Mouse (Mus musculus) intestine, postnatal 0 days (tissue): ENCODE data around the gene Nek8. TPM values are rescaled to one million over a fixed set of nuclear protein-coding genes. Genes with fewer than 3 reads are reported as not detected.

ENCODE experiments used
- ATAC-seq: fragments of 200-750 bp; cut with Nextera tagmentation; 2 replicates; pipeline ENCODE4 v1.8.0; 2017; ENCODE audit warnings: mild to moderate bottlenecking, moderate TSS enrichment, moderate library complexity
- H3K27ac ChIP-seq: fragments of 300-500 bp; sonication (generic); 2 replicates; pipeline ENCODE4 v1.5.1; 2014; ENCODE audit warnings: mild to moderate bottlenecking, low read depth, low read length, moderate library complexity
- H3K27me3 ChIP-seq: fragments of 300-500 bp; sonication (generic); replicated peaks from 2 replicates; pipeline ENCODE4 v1.6.1; 2014; ENCODE audit warnings: low read length, mixed read lengths; ENCODE audit not compliant: control insufficient read depth, insufficient read depth
- H3K36me3 ChIP-seq: fragments of 300-500 bp; sonication (generic); 2 replicates; pipeline ENCODE4 v1.6.1; 2014; ENCODE audit warnings: mild to moderate bottlenecking, moderate library complexity; ENCODE audit not compliant: control insufficient read depth, insufficient read depth
- H3K4me1 ChIP-seq: fragments of 300-500 bp; sonication (generic); replicated peaks from 2 replicates; pipeline ENCODE4 v1.6.1; 2014; ENCODE audit warnings: antibody characterized with exemption, low read length, mixed read lengths; ENCODE audit not compliant: control insufficient read depth, insufficient read depth
- H3K4me2 ChIP-seq: fragments of 300-500 bp; sonication (generic); replicated peaks from 2 replicates; pipeline ENCODE4 v1.6.1; 2014; ENCODE audit warnings: low read depth, mild to moderate bottlenecking, moderate library complexity
- H3K4me3 ChIP-seq: fragments of 300-500 bp; sonication (generic); 2 replicates; pipeline ENCODE4 v1.5.1; 2014; ENCODE audit warnings: low read depth, low read length
- H3K9ac ChIP-seq: fragments of 300-500 bp; sonication (generic); 2 replicates; pipeline ENCODE4 v1.6.1; 2014; ENCODE audit warnings: mild to moderate bottlenecking, low read depth, low read length
- H3K9me3 ChIP-seq: fragments of 300-500 bp; sonication (generic); 2 replicates; pipeline ENCODE4 v1.6.1; 2016; ENCODE audit warnings: mixed run types; ENCODE audit not compliant: control insufficient read depth
- CTCF ChIP-seq: sonication (generic); IDR thresholded peaks from 2 replicates; pipeline ENCODE4 v1.5.1; 2016; ENCODE audit warnings: low read depth, mild to moderate bottlenecking, control low read depth, antibody characterized with exemption, moderate library complexity
- WGBS: fragments of 180-500 bp; shearing (Covaris S2); extraction: QIAGEN DNeasy Blood & Tissue Kit; methylation state at CpG from one replicate; pipeline ENCODE4 v1.1.7; 2014; 5-methylcytosine and 5-hydroxymethylcytosine counted together
- polyA plus RNA-seq: library from polyadenylated mRNA; unstranded; fragments of >200 nt; fragmentation: Nextera tagmentation; extraction: Ambion mirVana; gene quantifications from 2 replicates; pipeline ENCODE4 v1.2.1, GENCODE M21; 2015

Gene Nek8
- polyA plus RNA-seq, 1 experiment from 2014 or later = 5.8 TPM

DNA sequence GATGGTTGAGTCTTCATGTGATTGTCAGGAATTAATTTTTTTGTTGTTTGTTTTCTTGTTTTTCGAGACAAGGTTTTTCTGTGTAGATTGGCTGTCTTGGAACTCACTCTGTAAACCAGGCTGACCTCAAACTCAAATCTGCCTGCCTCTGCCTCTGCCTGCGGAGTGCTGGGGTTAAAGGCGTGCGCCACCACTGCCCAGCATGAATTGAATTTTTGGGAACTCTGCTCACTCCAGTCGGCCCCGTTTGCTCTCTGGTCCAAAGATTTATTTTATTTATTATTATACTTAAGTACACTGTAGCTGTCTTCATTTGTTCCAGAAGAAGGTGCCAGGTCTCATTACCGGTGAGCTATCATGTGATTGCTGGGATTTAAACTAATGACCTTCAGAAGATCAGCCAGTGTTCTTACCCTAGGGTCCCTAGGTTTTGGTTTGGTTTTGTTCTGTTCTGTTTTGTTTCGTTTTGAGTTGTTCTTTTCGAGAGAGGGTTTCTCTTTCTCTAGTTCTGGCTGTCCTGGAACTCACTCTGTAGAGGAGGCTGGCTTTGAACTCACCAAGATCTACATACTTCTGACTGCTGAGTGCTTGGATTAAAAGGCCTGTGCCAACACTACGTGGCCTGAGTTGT, 7.5 kb upstream of the Nek8 start:
- no peak for TF ChIP-seq CTCF
- ATAC-seq = no peak

DNA sequence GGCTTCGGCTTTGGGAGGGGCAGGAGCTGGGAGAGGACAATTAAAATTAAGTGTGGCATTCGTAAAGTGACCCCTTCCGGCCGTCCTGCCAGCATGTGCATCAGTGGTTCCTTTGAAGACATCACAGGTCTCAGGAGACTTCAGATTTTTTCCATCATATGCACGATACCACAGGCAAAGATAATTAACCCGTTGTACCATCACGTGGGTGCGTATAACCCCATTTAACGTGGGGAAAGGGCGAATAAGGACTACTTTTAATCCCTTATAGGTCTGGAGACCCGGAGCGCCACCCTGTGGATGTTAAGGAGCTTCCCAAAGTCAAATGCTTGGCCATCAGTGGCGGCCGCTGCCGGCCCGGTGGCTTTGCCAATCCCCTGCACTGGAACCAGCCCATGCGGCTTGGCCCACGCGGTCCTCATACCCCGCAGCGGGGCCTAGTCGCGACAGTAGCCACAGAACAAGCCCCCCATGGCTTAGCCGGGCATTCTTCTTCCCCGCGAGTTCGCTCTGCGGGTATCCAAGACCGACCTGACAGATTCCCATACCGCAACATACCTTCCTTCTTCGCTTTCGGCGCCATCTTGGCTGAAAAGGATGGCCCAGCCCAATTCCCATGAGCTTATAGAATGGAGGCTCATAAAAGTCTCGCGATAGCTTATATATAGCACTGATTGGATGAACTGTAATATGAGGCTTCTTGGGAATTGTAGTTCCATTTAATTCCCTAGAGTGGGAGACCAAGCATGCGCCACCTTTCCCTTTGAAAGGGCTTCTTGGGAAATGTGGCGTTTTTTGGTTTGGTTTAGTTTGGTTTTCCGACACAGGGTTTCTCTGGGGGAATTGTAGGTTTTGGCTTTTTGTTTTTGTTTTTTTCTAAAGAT, 6.7 kb upstream of the Nek8 start, which contains the start of gene Rpl23a:
TSS of gene Rpl23a (minus strand) at position 624 of the 884 bp plus-strand sequence.
- Histone ChIP-seq H3K4me3 (peak within 1 kb of the TSS; percentile 93), H3K27me3 (no peaks in the 10 kb centered on the region), H3K9me3 (no peaks in the 10 kb centered on the region), H3K36me3 (peaks cover 19% of the 10 kb centered on the region), H3K4me1 (no peaks in the 10 kb centered on the region), H3K9ac (peak within 1 kb of the TSS; percentile 77), H3K4me2 (peak within 1 kb of the TSS; percentile 79), H3K27ac (peak within 1 kb of the TSS; percentile 82)
- peak; percentile 62 for TF ChIP-seq CTCF
- WGBS = under 1% methylated on average over 38 of the region's 38 CpGs
- peak; percentile 83 for ATAC-seq

More for the DNA sequence above, 7.5 kb upstream of the Nek8 start:
- Histone ChIP-seq H3K27me3 (no peaks in the 10 kb centered on the region), H3K36me3 (peaks cover 19% of the 10 kb centered on the region), H3K4me3 (peak overlapping the region; percentile 93), H3K4me1 (no peaks in the 10 kb centered on the region), H3K27ac (no peak overlapping the region), H3K9ac (no peak overlapping the region), H3K9me3 (no peaks in the 10 kb centered on the region), H3K4me2 (peak overlapping the region; percentile 79)
- 46% methylated on average over 10 of the region's 10 CpGs for WGBS

DNA sequence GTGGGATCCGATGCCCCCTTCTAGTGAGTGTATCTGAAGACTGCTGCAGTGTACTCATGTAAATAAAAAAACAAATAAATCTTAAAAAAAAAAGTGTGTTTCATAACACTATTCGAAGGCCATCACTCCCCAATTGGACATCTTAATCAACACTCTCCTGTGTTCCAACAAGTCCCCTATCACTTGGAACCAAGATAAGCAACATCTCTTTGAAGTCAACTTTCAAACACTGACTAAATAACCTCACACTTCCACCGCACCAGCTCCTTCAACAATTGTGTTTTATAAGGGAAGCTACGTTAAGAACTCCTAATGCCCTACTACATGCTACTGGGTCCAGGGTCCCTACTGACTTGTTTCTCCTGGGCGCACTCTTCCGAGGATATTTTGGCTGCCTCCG, 6.0 kb upstream of the Nek8 start:
- Histone ChIP-seq H3K4me1 (no peaks in the 10 kb centered on the region), H3K36me3 (peaks cover 19% of the 10 kb centered on the region), H3K27me3 (no peaks in the 10 kb centered on the region), H3K4me2 (peak overlapping the region; percentile 79), H3K4me3 (peak overlapping the region; percentile 93), H3K9ac (peak overlapping the region; percentile 77; the same call in 1 of the 2 replicates), H3K9me3 (no peaks in the 10 kb centered on the region), H3K27ac (no peak overlapping the region)
- no peak for ATAC-seq
- no peak for TF ChIP-seq CTCF
- 1% methylated on average over 7 of the region's 7 CpGs for whole genome bisulfite sequencing

DNA sequence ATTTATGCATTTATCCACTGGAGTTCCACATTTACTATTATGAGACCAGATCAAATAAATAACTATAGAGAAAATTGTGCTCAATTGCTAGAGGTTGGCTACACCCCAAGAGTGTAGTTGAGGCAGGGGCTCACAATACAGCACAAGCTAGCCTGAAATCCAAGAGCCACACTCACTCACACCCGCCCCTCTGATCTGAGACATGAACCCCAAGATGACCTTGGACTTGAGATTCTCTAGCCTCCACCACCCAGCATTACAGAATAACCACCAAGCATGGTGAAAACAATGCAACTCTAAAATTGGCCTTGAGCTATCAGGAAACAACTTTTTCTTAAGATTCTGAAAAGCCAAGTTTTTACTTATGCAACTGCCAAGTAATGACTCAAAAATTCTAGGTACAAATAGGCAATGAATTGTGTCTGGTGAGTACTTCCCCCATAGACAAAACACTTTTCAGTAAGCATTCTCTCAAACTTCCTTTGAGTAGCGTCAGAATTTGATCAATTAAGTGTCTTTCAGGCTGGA, 5.4 kb upstream of the Nek8 start:
- WGBS = 33% methylated on average over 2 of the region's 2 CpGs

DNA sequence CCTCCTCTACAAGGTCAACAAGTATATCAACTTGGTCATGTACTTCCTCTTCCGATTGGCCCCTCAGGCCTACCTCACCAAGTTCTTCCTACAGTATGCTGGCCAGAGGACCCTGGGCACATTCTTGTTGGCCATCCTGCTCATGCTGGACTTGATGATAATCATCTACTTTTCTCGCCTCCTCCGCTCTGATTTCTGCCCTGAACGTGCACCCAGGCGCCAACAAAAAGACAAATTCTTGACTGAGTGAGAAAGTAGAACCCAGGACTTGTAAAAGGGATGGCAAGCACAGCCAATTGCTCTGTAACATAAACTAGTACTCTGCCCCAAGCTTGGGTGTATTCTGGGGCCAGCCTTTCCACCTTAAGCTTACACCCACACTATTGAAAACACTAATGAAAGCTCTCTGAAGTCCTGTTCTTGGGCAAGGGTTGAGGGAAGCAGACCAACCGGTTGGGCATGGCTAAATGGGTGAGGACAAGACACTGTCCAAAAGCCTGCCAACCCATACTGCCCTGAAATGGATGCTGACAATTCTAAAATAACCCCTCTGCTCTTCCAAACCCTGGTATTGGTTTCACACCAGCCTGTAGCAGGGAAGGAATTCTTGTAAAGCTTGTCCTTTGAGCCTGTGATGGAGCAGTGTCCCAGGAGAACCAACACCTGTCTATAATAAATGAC, 3.7 kb upstream of the Nek8 start:
- Histone ChIP-seq H3K4me3 (no peak overlapping the region), H3K9ac (no peak overlapping the region)
- WGBS = 55% methylated on average over 6 of the region's 6 CpGs

More for the DNA sequence above, 5.4 kb upstream of the Nek8 start:
- H3K27me3 ChIP-seq = no peaks in the 10 kb centered on the region
- H3K4me3 ChIP-seq = peak overlapping the region; percentile 93
- peaks cover 19% of the 10 kb centered on the region for H3K36me3 ChIP-seq
- ATAC-seq = no peak
- no peaks in the 10 kb centered on the region for H3K9me3 ChIP-seq
- peak overlapping the region; percentile 79 for H3K4me2 ChIP-seq
- TF ChIP-seq CTCF = no peak
- no peaks in the 10 kb centered on the region for H3K4me1 ChIP-seq
- H3K9ac ChIP-seq = no peak overlapping the region
- H3K27ac ChIP-seq = no peak overlapping the region

More for the DNA sequence above, 3.7 kb upstream of the Nek8 start:
- no peaks in the 10 kb centered on the region for H3K4me1 ChIP-seq
- TF ChIP-seq CTCF = no peak
- no peaks in the 10 kb centered on the region for H3K27me3 ChIP-seq
- H3K4me2 ChIP-seq = no peak overlapping the region
- H3K27ac ChIP-seq = peak overlapping the region; percentile 15; the same call in 1 of the 2 replicates
- peaks cover 19% of the 10 kb centered on the region for H3K36me3 ChIP-seq
- no peaks in the 10 kb centered on the region for H3K9me3 ChIP-seq
- ATAC-seq = no peak
